Mouse (Mus musculus): ENCODE measurements around the gene Retreg1. TPM values are rescaled to one million over a fixed set of nuclear protein-coding genes. Genes with fewer than 3 reads are reported as not detected.

Gene Retreg1
- total RNA-seq, 1 experiment from 2014 or later, result 200 TPM

DNA sequence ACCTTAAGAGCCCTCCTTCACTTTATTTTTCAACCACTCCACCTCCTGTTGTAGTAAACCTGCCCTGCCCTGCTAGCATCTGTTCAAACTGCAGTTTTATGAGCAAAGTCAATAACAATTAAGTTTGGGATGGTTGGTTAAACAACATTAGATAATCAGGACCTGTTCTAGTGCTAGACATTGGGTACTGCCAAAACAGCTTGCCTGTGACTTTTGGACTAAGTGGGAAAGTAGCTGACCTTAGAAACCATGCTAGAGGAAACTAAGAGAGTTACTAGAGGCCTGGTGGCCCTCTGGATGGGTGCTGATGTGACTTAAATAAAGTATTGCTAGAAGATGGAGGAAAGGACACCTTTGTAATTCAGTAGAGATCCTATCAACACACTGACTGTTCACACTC is 21.0 kb upstream of the Retreg1 start:
- no peak for ATAC-seq (replicated peaks in 1 of 2; ENCODE audit: insufficient read depth in 1 of 2, low FRiP score in 2 of 2, low TSS enrichment in 1 of 2, low read depth in 1 of 2, poor library complexity in 2 of 2, severe bottlenecking in 2 of 2)

GRCm38 (mm10) chr15:25822656-25823055 is 20.3 kb upstream of the Retreg1 start:
- no peak for ATAC-seq (replicated peaks in 1 of 2; ENCODE audit: insufficient read depth in 1 of 2, low FRiP score in 2 of 2, low TSS enrichment in 1 of 2, low read depth in 1 of 2, poor library complexity in 2 of 2, severe bottlenecking in 2 of 2)

GRCm38 (mm10) chr15:25826531-25826961 is 16.4 kb upstream of the Retreg1 start:
- no peak for ATAC-seq (replicated peaks in 1 of 2; ENCODE audit: insufficient read depth in 1 of 2, low FRiP score in 2 of 2, low TSS enrichment in 1 of 2, low read depth in 1 of 2, poor library complexity in 2 of 2, severe bottlenecking in 2 of 2)

DNA sequence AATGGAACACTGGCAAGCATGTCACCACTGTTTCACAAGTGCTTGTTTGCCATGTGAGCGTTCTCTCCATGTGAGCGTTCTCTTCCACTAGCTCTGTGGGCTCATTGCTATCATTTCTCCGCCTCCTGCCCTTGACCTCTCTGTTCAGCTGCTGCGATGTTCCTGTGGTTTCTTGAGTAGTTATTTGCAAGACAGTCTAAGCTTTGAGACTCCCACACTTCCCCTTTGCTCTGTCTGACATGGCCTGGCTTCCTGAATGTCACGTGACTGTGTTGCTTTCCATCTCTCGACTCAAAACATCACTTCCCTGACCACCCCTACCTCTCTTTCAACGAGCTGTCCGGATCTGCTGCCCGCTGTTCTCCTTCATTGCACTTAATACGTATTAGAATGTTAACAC is 14.5 kb upstream of the Retreg1 start:
- peak; percentile 85 to 92 for ATAC-seq (replicated peaks in 1 of 2; ENCODE audit: insufficient read depth in 1 of 2, low FRiP score in 2 of 2, low TSS enrichment in 1 of 2, low read depth in 1 of 2, poor library complexity in 2 of 2, severe bottlenecking in 2 of 2)

- peak; percentile 42 to 56; a peak in 3 of 4 replicates for ATAC-seq (replicated peaks in 1 of 2; ENCODE audit: insufficient read depth in 1 of 2, low FRiP score in 2 of 2, low TSS enrichment in 1 of 2, low read depth in 1 of 2, poor library complexity in 2 of 2, severe bottlenecking in 2 of 2)
Observed at GRCm38 (mm10) chr15:25830426-25830825, 12.6 kb upstream of the Retreg1 start.

DNA sequence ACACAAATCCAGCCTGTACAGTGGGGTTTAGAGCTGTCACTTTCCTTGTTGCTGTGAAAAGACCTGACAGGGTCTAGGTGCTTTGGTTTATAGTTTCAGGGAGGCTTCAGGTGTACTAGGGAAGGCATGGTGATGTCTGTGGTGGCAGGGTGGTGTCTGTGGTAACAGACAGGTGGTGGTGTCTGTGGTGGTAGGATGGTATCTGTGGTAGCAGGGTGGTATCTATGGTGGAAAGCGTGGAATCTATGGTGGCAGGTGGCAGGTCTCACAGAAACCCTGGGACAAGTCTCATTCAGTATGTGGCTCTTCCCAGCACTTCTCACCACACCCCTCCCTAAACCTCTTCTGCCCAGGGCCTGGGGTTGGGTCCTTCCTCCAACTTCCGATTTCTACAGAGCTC is 8.7 kb upstream of the Retreg1 start:
- no peak for ATAC-seq (replicated peaks in 1 of 2; ENCODE audit: insufficient read depth in 1 of 2, low FRiP score in 2 of 2, low TSS enrichment in 1 of 2, low read depth in 1 of 2, poor library complexity in 2 of 2, severe bottlenecking in 2 of 2)

GRCm38 (mm10) chr15:25834920-25835674 is 7.9 kb upstream of the Retreg1 start:
- ATAC-seq (replicated peaks in 1 of 2; ENCODE audit: insufficient read depth in 1 of 2, low FRiP score in 2 of 2, low TSS enrichment in 1 of 2, low read depth in 1 of 2, poor library complexity in 2 of 2, severe bottlenecking in 2 of 2), result no peak; a peak in 1 of 4 replicates

GRCm38 (mm10) chr15:25842462-25843085 is 406 bp upstream of the Retreg1 start:
- peak; percentile 5 to 49; a peak in 2 of 4 replicates for ATAC-seq (replicated peaks in 1 of 2; ENCODE audit: insufficient read depth in 1 of 2, low FRiP score in 2 of 2, low TSS enrichment in 1 of 2, low read depth in 1 of 2, poor library complexity in 2 of 2, severe bottlenecking in 2 of 2)

DNA sequence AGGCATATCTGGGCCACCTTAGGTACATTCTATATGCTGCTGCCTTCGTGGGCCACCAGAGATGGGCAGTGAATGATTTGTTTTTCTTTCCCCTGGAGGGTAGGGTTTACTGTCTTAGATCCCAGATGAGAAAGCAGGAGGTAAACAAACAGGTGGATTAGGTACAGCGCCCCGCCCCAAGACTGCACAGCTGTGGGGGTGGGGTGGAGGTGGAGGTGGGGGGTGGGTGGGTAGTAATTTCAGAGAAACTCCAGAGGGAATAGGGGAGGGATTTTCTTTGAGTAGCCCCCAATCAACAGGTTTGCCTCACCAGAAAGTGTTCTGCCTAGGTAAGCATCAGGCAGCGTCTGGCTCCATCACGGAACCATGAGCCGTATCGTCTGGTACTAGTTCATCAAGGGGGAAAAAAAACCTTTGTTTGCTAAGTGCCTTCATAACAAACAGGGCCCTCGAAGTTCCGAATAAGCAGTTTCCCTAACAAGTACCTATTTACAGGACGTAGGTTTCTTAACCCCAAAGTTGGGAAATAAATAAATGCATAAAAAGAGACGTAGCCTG is 1.1 kb downstream of the Retreg1 start:
- no peak for ATAC-seq (replicated peaks in 1 of 2; ENCODE audit: insufficient read depth in 1 of 2, low FRiP score in 2 of 2, low TSS enrichment in 1 of 2, low read depth in 1 of 2, poor library complexity in 2 of 2, severe bottlenecking in 2 of 2)

- no peak for ATAC-seq (replicated peaks in 1 of 2; ENCODE audit: insufficient read depth in 1 of 2, low FRiP score in 2 of 2, low TSS enrichment in 1 of 2, low read depth in 1 of 2, poor library complexity in 2 of 2, severe bottlenecking in 2 of 2)
Observed at GRCm38 (mm10) chr15:25844771-25845170, 1.8 kb downstream of the Retreg1 start.

DNA sequence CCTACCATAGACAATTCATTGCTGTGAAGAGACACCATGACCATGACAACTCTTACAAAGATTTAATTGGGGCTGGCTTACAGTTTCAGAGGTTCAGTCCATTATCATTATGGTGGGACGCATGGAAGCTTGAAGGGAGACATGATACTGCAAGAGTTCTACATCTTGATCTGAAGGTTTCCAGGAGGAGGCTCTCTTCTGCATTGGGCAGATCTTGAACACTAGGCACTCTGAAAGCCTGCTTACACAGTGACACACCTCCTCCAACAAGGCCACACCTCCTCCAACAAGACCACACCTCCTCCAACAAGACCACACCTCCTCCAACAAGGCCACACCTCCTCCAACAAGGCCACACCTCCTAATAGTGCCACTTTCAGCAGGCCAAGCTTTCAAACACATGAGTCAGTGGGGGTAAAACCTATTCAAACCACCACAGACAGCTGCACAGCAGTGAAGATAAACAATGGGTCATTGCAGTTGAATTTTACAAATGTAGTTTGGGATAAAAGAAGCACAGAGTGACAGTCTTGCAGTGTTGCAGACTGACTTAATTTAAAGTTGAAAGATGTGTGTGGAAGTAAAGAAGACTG is 4.7 kb downstream of the Retreg1 start:
- no peak for ATAC-seq (replicated peaks in 1 of 2; ENCODE audit: insufficient read depth in 1 of 2, low FRiP score in 2 of 2, low TSS enrichment in 1 of 2, low read depth in 1 of 2, poor library complexity in 2 of 2, severe bottlenecking in 2 of 2)

DNA sequence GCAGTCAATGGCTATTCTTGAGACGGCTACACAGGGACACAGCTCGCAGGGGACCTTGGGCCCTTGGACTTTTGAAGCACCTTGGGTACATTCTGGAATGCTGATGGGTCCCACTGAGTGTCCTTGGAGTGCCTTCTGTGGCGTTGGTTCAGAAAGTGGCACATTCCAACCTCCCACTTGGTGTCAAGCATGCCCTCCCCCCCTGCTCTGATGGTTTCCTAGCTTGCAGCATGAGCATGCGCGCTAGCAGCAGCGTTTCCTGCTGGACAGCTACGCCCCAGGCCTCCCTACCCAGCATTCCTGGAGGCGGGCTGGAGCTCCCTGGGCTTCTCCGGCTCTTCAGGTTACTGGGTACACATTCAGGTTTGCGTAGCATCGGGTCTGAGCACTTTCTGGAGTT is 7.6 kb downstream of the Retreg1 start:
- no peak for ATAC-seq (replicated peaks in 1 of 2; ENCODE audit: insufficient read depth in 1 of 2, low FRiP score in 2 of 2, low TSS enrichment in 1 of 2, low read depth in 1 of 2, poor library complexity in 2 of 2, severe bottlenecking in 2 of 2)

- ATAC-seq (replicated peaks in 1 of 2; ENCODE audit: insufficient read depth in 1 of 2, low FRiP score in 2 of 2, low TSS enrichment in 1 of 2, low read depth in 1 of 2, poor library complexity in 2 of 2, severe bottlenecking in 2 of 2), result no peak
Observed at GRCm38 (mm10) chr15:25854270-25854904, 11.4 kb downstream of the Retreg1 start.

DNA sequence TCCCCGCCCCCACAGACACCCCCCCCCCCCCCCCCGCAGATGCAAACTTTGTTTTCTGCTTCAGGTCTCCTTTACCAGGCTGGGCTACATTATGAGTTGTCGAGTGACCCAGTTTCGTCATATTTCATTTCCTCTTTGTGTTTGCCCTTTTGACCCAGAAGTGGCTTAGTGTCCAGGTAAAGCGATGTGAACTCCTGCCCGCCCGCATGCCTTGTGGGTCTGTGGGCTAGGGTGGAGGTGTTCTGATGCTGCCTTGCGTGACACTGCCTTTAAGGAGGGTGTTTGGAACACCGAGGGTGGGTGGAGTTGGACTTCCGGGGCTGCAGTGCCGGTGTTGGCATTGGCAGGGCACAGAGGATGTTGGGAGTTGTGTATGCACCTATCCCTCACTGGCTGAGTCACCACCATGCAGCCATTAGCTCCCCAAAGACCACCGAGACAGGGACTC is 15.7 kb downstream of the Retreg1 start:
- ATAC-seq (replicated peaks in 1 of 2; ENCODE audit: insufficient read depth in 1 of 2, low FRiP score in 2 of 2, low TSS enrichment in 1 of 2, low read depth in 1 of 2, poor library complexity in 2 of 2, severe bottlenecking in 2 of 2), result peak in 1 of 2 experiments; percentile 27; a peak in 1 of 4 replicates

DNA sequence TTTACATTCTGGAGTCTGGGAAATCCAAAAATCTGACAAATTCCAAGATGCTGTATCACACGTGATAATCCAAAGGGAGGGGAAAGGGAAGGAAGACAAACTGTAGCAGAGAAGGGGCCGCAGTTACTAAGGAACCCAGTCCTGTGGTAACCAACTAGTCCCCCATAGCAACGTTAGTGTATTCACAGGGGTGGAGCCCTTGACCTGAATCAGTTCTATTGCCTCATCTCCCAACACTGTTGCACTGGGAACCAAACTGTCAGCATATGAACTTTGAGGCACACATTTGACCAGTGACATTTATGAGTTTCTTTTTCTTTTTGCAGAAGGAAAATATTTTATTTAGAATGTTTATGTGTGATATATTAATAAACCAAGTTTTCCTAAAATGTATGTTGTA is 16.5 kb downstream of the Retreg1 start:
- ATAC-seq (replicated peaks in 1 of 2; ENCODE audit: insufficient read depth in 1 of 2, low FRiP score in 2 of 2, low TSS enrichment in 1 of 2, low read depth in 1 of 2, poor library complexity in 2 of 2, severe bottlenecking in 2 of 2), result peak in 1 of 2 experiments; percentile 23; a peak in 1 of 4 replicates

DNA sequence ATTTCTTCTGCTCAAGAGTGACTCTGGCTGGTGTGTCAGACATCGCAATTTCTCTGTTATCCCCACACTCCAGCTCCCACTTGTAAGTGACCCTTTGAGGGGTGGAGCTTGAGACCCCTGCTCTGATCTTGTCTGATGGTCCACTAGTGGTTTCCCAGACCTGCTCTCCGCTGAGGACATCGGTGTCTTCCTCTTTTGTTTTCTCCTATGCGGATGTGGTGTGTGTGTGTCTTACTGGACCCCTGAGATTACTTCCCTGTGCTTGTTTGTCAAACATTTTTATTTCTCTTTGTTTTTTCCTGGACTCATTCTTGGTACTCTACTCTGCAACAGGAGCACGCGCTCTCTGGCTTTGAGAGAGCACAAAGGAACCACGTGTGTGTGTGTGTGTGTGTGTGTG is 18.9 kb downstream of the Retreg1 start:
- ATAC-seq (replicated peaks in 1 of 2; ENCODE audit: insufficient read depth in 1 of 2, low FRiP score in 2 of 2, low TSS enrichment in 1 of 2, low read depth in 1 of 2, poor library complexity in 2 of 2, severe bottlenecking in 2 of 2), result peak; percentile 27 to 29; a peak in 2 of 4 replicates

- no peak for ATAC-seq (replicated peaks in 1 of 2; ENCODE audit: insufficient read depth in 1 of 2, low FRiP score in 2 of 2, low TSS enrichment in 1 of 2, low read depth in 1 of 2, poor library complexity in 2 of 2, severe bottlenecking in 2 of 2)
Observed at GRCm38 (mm10) chr15:25865605-25866004, 22.6 kb downstream of the Retreg1 start.

DNA sequence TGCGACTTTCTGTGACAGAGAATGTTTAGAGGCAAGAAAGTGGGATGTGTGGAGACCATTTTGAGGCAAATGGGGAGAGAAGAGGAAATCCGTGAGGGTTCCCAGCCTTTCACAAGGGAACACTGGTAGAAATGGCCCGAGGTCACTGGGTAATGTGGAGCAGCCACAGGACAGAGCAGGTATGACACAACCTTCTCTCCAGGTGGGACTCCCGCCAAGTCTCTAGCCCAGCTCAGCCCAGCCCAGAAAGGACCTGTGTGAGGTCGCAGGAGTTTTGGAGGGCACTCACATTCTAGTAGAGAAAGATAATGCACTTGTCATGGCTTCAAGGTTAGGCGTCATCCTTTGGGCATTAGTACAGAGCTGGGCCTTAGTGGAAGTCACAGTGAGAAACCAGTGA is 23.1 kb downstream of the Retreg1 start:
- no peak for ATAC-seq (replicated peaks in 1 of 2; ENCODE audit: insufficient read depth in 1 of 2, low FRiP score in 2 of 2, low TSS enrichment in 1 of 2, low read depth in 1 of 2, poor library complexity in 2 of 2, severe bottlenecking in 2 of 2)

Data from hematopoietic stem cell, adult 5-6 weeks (primary cell).